Mouse (Mus musculus) cerebellum, adult 2 months (tissue): ENCODE results near the gene Ddx5. TPM values are rescaled to one million over a fixed set of nuclear protein-coding genes. Genes with fewer than 3 reads are reported as not detected.
A peak's percentile ranks its signal among the peaks of the same experiment; 100 is the strongest.
"Not testable (repeated sequence)": the region's sequence is repeated elsewhere in the genome, so short reads cannot be mapped to it uniquely, and the experiment has no call there.

ENCODE experiments used
- DNase-seq, 2 experiments: peaks; one replicate each; pipeline ENCODE4 v3.0.0; 2021
- H3K27ac ChIP-seq: fragments of 200-500 bp; 2 replicates; pipeline ENCODE4 v1.5.1; 2012; ENCODE audit warnings: low read length, control low read depth, inconsistent platforms; ENCODE audit not compliant: insufficient read depth
- H3K27me3 ChIP-seq: fragments of 200-500 bp; 2 replicates; pipeline ENCODE4 v1.6.1; 2012; ENCODE audit warnings: inconsistent platforms, mild to moderate bottlenecking, low read length, moderate library complexity; ENCODE audit not compliant: control insufficient read depth, insufficient read depth
- H3K4me1 ChIP-seq: fragments of 200-500 bp; 2 replicates; pipeline ENCODE4 v1.6.1; 2011; ENCODE audit warnings: low read length; ENCODE audit not compliant: control insufficient read depth, insufficient read depth
- H3K4me3 ChIP-seq: fragments of 200-500 bp; replicated peaks from 2 replicates; pipeline ENCODE3; 2011; ENCODE audit warnings: mild to moderate bottlenecking, low read depth, low read length, control low read depth; ENCODE audit not compliant: insufficient read depth
- CTCF ChIP-seq: fragments of 200-500 bp; IDR thresholded peaks from 2 replicates; pipeline ENCODE4 v1.5.1; 2011; ENCODE audit warnings: low read depth, mild to moderate bottlenecking, control low read depth, low read length, moderate library complexity, borderline replicate concordance; ENCODE audit not compliant: insufficient read depth
- POLR2A ChIP-seq: fragments of 200-500 bp; IDR thresholded peaks from 2 replicates; pipeline ENCODE4 v1.6.1; 2011; ENCODE audit warnings: low read length, control low read depth, borderline replicate concordance; ENCODE audit not compliant: insufficient read depth
- WGBS: fragments of 180-500 bp; shearing (Covaris S2); methylation state at CpG from one replicate; pipeline ENCODE4 v1.1.7; 2018; 5-methylcytosine and 5-hydroxymethylcytosine counted together
- polyA plus RNA-seq: library from polyadenylated mRNA; depleted of rRNA; stranded (reverse); fragments of >200 nt; gene quantifications from 2 replicates; pipeline ENCODE4 v1.2.3, GENCODE M21; 2012

The Ddx5 gene
- polyA plus RNA-seq, 1 experiment, result 676 TPM

DNA sequence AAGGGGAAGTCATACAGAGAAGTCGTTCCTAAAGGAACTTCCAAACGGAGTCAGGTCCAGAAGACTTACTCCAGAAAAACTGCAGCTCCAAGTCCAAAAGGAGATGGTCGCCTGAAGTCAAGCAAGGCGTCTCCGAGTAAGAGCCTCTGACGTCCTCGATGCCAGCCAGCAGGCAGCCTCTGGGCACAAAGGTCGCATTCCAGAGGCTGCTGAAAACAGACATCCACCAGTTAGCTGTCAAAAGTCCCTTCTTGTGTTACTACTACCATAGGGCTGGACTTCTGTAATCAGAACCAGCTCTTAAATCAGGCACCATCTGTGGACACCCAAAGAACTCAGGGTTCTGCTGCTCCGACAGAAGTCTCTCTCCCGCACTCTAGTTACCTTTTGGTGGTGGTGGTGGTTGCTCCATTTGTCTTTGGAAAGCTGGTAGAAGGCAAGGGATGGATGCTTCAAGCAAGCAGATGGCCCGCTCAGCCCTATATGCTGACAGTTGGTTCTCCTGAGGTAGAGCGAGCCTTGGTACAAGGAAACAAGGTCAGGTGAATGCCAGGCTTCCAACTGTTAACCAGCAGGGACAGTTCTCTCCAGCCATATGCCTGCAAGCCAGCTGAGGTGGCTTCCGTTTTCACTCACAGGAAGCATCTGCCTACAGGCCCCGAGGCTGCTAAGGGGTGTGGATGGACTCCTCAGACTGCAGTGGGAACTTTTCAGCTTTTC lies 25.8 kb upstream of the Ddx5 start:
- 31% methylated on average over 14 of the region's 14 CpGs for WGBS
- H3K27ac ChIP-seq, result peak overlapping the region; percentile 91
- peak; percentile 92 to 98 for DNase-seq
- H3K27me3 ChIP-seq, result no peaks in the 10 kb centered on the region
- no peak overlapping the region for H3K4me3 ChIP-seq
- peaks cover 60% of the 10 kb centered on the region for H3K4me1 ChIP-seq
- TF ChIP-seq CTCF, result no peak
- TF ChIP-seq POLR2A, result peak; percentile 38; the same call in 1 of the 2 replicates

DNA sequence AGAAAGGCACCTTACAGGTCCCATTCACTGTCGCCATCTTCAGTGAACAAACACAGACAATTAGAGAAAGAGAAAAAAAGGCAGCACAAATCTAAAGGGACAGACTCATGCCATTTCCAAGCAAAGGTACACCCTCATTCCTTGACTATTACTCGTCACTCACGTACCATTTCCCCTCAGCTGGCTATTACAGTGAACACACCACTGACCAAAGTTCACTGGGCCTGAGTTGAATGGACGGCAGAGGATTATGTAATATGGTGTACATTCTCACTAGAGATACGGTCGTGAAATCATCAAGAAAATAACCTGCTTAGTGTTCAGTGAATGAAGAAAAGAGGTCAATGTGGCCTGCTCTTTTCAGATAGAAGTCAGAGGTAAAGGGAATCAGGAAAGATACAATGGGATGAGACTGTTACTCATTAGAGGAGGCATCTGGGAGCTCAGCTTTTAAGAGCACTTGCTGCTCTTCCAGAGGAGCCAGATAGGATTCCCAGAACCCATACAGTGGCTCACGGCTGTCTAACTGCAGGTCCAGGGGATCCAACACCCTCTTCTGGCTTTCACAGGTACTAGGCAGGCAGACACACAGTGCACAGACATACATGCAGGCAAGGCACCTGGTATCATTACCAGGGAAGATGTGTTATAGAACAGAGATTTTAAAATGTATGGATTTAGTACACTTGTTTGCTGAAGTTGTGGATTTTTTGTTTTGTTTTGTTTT lies 23.6 kb upstream of the Ddx5 start:
- Histone ChIP-seq H3K4me1 (peaks cover 39% of the 10 kb centered on the region), H3K4me3 (no peak overlapping the region), H3K27ac (peak overlapping the region; percentile 90), H3K27me3 (no peaks in the 10 kb centered on the region)
- 85% methylated on average over 7 of the region's 7 CpGs for WGBS
- DNase-seq, result no peak
- TF ChIP-seq CTCF (no peak), POLR2A (no peak)

DNA sequence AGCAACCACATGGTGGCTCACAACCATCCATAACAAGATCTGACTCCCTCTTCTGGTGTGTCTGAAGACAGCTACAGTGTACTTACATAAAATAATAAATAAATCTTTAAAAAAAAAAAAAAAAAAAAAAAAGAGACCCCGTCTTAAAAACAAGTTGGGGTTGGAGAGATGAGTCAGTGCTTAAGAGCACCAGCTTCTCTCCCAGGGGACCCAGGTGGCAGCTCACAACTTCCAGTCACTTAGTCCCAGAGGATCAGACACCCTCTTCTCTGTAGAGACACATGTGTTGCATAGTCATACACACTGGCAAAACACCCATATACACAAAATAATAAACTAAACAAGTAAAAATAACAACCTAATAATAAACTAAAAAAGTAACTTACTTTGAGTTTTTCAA lies 18.5 kb upstream of the Ddx5 start:
- H3K4me3 ChIP-seq, H3K27ac ChIP-seq, DNase-seq, H3K4me1 ChIP-seq, H3K27me3 ChIP-seq: not testable (repeated sequence)
- WGBS, result 73% methylated on average over 1 of the region's 1 CpGs

DNA sequence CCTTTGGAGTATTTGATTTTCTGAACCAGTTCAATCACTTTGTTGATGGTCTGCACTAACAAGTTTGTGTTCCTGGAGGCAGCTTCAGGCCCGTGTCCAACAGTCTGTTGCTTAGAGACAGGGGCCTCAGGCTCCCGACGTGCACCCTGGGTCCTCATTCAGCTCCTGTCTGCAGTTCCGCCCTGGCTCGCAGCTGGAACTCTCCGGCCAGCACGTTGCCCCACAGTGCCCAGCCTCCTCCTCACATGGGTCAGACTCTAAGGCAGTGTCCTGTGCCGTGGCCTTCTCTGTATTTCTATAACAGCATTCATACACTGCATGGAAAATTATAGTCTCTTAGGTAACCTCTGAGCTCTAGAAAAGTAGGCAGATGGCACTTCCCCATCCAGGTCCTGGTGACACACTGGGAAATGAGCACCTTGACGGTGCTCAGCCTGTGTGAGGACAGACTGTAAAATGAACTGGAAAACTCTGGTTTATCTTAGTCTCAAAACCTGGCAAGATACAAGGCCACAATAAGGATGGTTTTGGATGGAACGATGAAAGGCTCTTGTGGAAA lies 13.2 kb upstream of the Ddx5 start:
- Histone ChIP-seq H3K4me1 (peaks cover 13% of the 10 kb centered on the region), H3K4me3 (no peak overlapping the region), H3K27me3 (no peaks in the 10 kb centered on the region), H3K27ac (peak overlapping the region; percentile 97)
- 8% methylated on average over 10 of the region's 10 CpGs for WGBS
- peak; percentile 53 to 58 for DNase-seq
- TF ChIP-seq CTCF (no peak), POLR2A (0 out of 2 replicates have a peak, but pooled peaks have one; percentile 13)

DNA sequence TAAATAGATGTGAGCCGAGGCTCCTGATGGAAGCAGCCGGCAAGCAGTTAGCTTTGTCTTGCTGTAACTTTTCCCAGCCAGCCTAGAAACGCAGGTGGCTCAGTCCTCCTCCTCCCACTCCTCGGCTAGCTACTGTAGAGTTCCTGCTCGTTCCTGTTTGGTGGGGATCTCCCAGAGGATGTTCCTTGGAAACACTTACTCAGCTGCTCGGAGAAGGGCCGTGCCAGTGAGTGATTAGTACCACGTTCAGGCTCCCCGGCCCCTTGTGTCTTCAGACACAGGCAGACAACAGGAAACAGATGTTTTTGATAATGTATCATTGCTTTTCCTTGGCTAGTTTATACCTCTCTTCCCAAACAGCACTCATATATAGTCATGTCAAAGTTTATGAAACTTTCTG lies 6.7 kb upstream of the Ddx5 start:
- 70% methylated on average over 9 of the region's 9 CpGs for WGBS
- Histone ChIP-seq H3K4me3 (no peak overlapping the region), H3K27ac (no peak overlapping the region), H3K4me1 (no peaks in the 10 kb centered on the region), H3K27me3 (no peaks in the 10 kb centered on the region)
- no peak for TF ChIP-seq CTCF
- no peak for TF ChIP-seq POLR2A
- DNase-seq, result no peak

DNA sequence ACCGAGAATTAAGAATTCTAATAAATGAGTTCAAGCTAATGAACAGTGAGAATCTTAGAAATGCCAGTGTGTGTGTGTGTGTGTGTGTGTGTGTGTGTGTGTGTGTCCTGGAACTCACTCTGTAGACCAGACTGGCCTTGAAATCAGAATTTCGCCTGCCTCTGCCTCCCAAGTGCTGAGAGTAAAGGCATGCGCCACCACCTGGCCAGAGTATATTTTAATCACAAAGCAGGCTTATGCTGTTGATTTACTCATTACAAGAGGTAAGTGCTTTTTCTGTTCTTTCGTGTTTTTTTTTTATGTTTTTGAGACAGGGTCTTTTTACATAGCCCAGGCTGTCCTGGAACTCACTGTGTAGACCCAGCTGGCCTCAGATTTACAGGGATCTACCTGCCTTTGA lies 4.9 kb upstream of the Ddx5 start:
- Histone ChIP-seq H3K4me3 (no peak overlapping the region), H3K27ac (no peak overlapping the region), H3K27me3 (no peaks in the 10 kb centered on the region), H3K4me1 (no peaks in the 10 kb centered on the region)
- no peak for DNase-seq
- no peak for TF ChIP-seq CTCF
- no peak for TF ChIP-seq POLR2A
- 61% methylated on average over 4 of the region's 4 CpGs for WGBS

DNA sequence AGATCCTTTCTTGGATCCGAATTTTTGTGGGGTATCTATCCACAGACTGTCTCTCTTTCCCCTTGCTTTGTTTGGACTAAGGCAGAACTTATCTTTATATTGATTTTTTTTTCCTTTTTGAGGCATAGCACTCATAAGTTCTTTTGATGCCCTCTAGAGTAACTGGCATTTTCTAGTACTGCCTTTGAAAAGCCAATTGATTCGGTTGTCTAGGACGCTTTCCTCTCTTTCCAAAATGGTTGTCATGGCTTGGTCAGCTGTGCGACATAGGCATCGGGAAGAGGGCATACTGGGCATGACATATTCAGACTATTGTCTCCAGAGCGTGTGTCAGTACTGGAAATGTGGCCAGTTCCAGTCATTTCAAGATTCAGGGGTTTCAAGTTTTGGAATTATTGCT lies 664 bp upstream of the Ddx5 start:
- Histone ChIP-seq H3K4me1 (no peaks in the 10 kb centered on the region), H3K27ac (peak overlapping the region; percentile 75), H3K27me3 (no peaks in the 10 kb centered on the region), H3K4me3 (peak overlapping the region; percentile 87)
- WGBS, result 0% methylated on average over 6 of the region's 6 CpGs
- TF ChIP-seq POLR2A, result no peak
- no peak for TF ChIP-seq CTCF
- peak in 1 of 2 experiments; percentile 45 for DNase-seq
